Mouse (Mus musculus): ENCODE data around the gene Prkaca.

The Prkaca gene

GRCm38 (mm10) chr8:83972150-83973120 is at the start of gene Prkaca:
TSS of gene Prkaca (plus strand) at chr8:83972993.
- DNase-seq: peak; percentile 99

- no peak for DNase-seq
These were observed 48.2 kb upstream of the Prkaca start for GRCm38 (mm10) chr8:83924585-83924984.

- no peak for DNase-seq
These were observed 46.5 kb upstream of the Prkaca start for GRCm38 (mm10) chr8:83926266-83926665.

- no peak for DNase-seq
These were observed 38.6 kb upstream of the Prkaca start for GRCm38 (mm10) chr8:83934222-83934621.

GRCm38 (mm10) chr8:83934994-83935393 is 37.8 kb upstream of the Prkaca start:
- DNase-seq: no peak

- DNase-seq: no peak
These were observed 37.4 kb upstream of the Prkaca start for GRCm38 (mm10) chr8:83935435-83935834.

- no peak for DNase-seq
These were observed 35.1 kb upstream of the Prkaca start for GRCm38 (mm10) chr8:83937645-83938044.

- no peak for DNase-seq
These were observed 34.5 kb upstream of the Prkaca start for GRCm38 (mm10) chr8:83938330-83938729.

- no peak for DNase-seq
These were observed 31.6 kb upstream of the Prkaca start for GRCm38 (mm10) chr8:83941066-83941677.

GRCm38 (mm10) chr8:83942446-83942845 is 30.3 kb upstream of the Prkaca start:
- no peak for DNase-seq

GRCm38 (mm10) chr8:83945540-83945939 is 27.3 kb upstream of the Prkaca start:
- no peak for DNase-seq

- no peak for DNase-seq
These were observed 18.1 kb upstream of the Prkaca start for GRCm38 (mm10) chr8:83954749-83955105.

GRCm38 (mm10) chr8:83955106-83955957 is 17.5 kb upstream of the Prkaca start, which contains the start of the genes Gm10644 and Asf1b:
TSS of gene Gm10644 (minus strand) at chr8:83955205.
TSS of gene Asf1b (plus strand) at chr8:83955507.
- DNase-seq: peak; percentile 100

GRCm38 (mm10) chr8:83955958-83956218 is 16.9 kb upstream of the Prkaca start:
- DNase-seq: no peak

GRCm38 (mm10) chr8:83956789-83957188 is 16.0 kb upstream of the Prkaca start:
- peak; percentile 29 for DNase-seq

GRCm38 (mm10) chr8:83964015-83964765 is 8.6 kb upstream of the Prkaca start:
- DNase-seq: peak; percentile 91

GRCm38 (mm10) chr8:83967701-83968100 is 5.1 kb upstream of the Prkaca start:
- no peak for DNase-seq

- DNase-seq: no peak
These were observed 1.7 kb upstream of the Prkaca start for GRCm38 (mm10) chr8:83971121-83971520.

- DNase-seq: no peak
These were observed 1.1 kb upstream of the Prkaca start for GRCm38 (mm10) chr8:83971661-83972060.

GRCm38 (mm10) chr8:83973161-83974031 is 603 bp downstream of the Prkaca start:
- DNase-seq: peak; percentile 21

- peak; percentile 66 for DNase-seq
These were observed 1.7 kb downstream of the Prkaca start for GRCm38 (mm10) chr8:83974521-83974920.

Data from lung, postnatal 36 days (tissue).